Comparison of ENCODE assay signal across 15 mouse cellular contexts in genomic region chr10:17903449-17903848, GRCm38 (mm10). TPM values are rescaled to one million over a fixed set of nuclear protein-coding genes. Genes with fewer than 3 reads are reported as not detected.
DNase-seq lines count a peak whose midpoint lies in the region.
"Had no signal": no experiment of that assay in that cellular context is flagged by ENCODE, and none has a peak within 500 bp of the region (broad histone marks: within the 10 kb centered on the region; RNA-seq: fewer than 3 reads in every experiment).

No protein-coding gene starts in this region.

- DNase-seq in heart, adult 11 months = peak; percentile 50
- no peak for DNase-seq in heart, postnatal 4 days
- peak; percentile 5 for DNase-seq in NIH3T3 (ENCODE audit: low read depth)
- DNase-seq in brain, adult 2 months (ENCODE audit: low read depth, low spot score) = peak; percentile 45
- DNase-seq in T-cell, adult 2 months (ENCODE audit: low spot score) = no peak
- DNase-seq in retina, embryonic 14.5 days (ENCODE audit: low spot score) = no peak
- DNase-seq: adrenal gland, adult 2 months; adrenal gland, postnatal 10 days; adrenal gland, postnatal 25 days; cerebellum, adult 11-12 months; cerebellum, adult 2 months; cerebellum, adult 9-10 months; cerebellum, postnatal 10 days; cerebellum, postnatal 25 days; forebrain, postnatal 0 days had no signal

RNA-seq across cellular contexts. Expression of gene Heca, which starts 44.4 kb away (rescaled TPM):
- 10 to 100 TPM; 45.1 to 46.8 TPM for total RNA-seq in heart, postnatal 4 days (2021)

Comparison
In these comparisons a context has a peak if more than half of its experiments do, and no peak if none do; other contexts are left out.
1. DNase-seq: peak in heart, adult 11 months (single experiment), NIH3T3 (single experiment) and brain, adult 2 months (single experiment); none in heart, postnatal 4 days (single experiment), T-cell, adult 2 months (single experiment) and retina, embryonic 14.5 days (single experiment).